Mouse (Mus musculus) ES-Bruce4 (cell line): ENCODE results near the gene Dctpp1.

Experiments used
- CTCF ChIP-seq: IDR thresholded peaks from one replicate; pipeline ENCODE4 v1.8.1; 2011; ENCODE audit warnings: low read depth, low read length
- POLR2A ChIP-seq: IDR thresholded peaks from one replicate; pipeline ENCODE4 v1.8.1; 2011; ENCODE audit warnings: low read length; ENCODE audit not compliant: insufficient read depth

GRCm38 (mm10) chr7:127263526-127263925 lies 3.0 kb upstream of the Dctpp1 start:
- TF ChIP-seq CTCF, result no peak
- no peak for TF ChIP-seq POLR2A
